Mouse (Mus musculus): ENCODE measurements around the gene Sh3pxd2a.

- TF ChIP-seq EP300 (IDR thresholded peaks at IDR 0.05; ENCODE audit: low read depth in 1 of 2, low read length in 2 of 2) (no peak), CTCF (IDR thresholded peaks at IDR 0.05 in 2 of 3, conservative IDR thresholded peaks at IDR 0.05 in 1 of 3; ENCODE audit: control insufficient read depth in 1 of 3, insufficient read depth in 1 of 3, low read depth in 2 of 3, low read length in 3 of 3, poor library complexity in 1 of 3, severe bottlenecking in 1 of 3) (no peak), TCF12 (IDR thresholded peaks at IDR 0.05; ENCODE audit: low read depth, low read length) (no peak; the same call in 1 of the 2 replicates), USF2 (IDR thresholded peaks at IDR 0.05; ENCODE audit: borderline replicate concordance in 1 of 2, insufficient read depth in 1 of 2, low read depth in 1 of 2, low read length in 2 of 2) (no peak), NELFE (IDR thresholded peaks at IDR 0.05; ENCODE audit: low read depth, low read length) (no peak), ZKSCAN1 (IDR thresholded peaks at IDR 0.05; ENCODE audit: low read depth, low read length) (no peak), USF1 (IDR thresholded peaks at IDR 0.05; ENCODE audit: low read depth, low read length) (no peak), ELF1 (IDR thresholded peaks at IDR 0.05; ENCODE audit: low read depth, low read length) (no peak), POLR2A (IDR thresholded peaks at IDR 0.05; ENCODE audit: control insufficient read depth in 1 of 2, insufficient read depth in 1 of 2, low read depth in 1 of 2, low read length in 2 of 2, poor library complexity in 1 of 2) (no peak), E2F4 (IDR thresholded peaks at IDR 0.05; ENCODE audit: borderline replicate concordance, low read depth, low read length) (no peak), POLR2AphosphoS2 (IDR thresholded peaks at IDR 0.05; ENCODE audit: low read length) (no peak)
Measured at GRCm38 (mm10) chr19:47313387-47314075, 150.7 kb downstream of the Sh3pxd2a start.
